Comparison of ENCODE assay signal across 8 mouse cellular contexts in the genomic region with DNA sequence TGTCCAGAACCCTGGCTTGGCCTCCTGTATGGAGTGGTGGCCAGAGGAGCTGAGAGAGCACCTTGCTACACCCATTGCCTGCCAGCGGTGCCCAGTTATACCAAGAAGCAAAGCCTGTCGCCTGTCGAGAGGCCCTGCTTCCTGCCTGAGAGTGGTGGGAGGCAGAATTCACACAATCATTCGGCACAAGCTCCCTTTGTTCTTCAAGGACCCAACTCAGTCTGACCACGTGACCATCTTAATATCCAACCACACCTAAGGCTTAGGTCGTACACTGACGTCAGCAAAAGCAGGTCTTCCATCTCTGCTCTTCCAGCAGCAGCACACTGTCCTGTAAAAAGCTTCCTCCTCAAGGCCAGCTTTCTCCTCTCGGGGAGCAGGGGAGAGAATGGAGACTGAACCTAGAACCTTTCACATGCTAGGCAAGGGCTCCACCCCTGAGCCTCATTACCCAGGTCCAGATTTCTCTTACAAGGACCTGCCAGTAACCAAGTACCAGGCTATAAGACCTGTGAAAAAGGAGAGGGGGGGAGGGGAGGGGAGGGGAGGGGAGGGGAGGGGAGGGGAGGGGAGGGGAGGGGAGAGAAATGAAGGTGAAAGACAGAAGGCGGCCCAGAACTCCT. TPM values are rescaled to one million over a fixed set of nuclear protein-coding genes. Genes with fewer than 3 reads are reported as not detected.
A peak's percentile ranks its signal among the peaks of the same experiment; 100 is the strongest.
DNase-seq lines count a peak whose midpoint lies in the region; ATAC-seq and TF ChIP-seq lines count a peak whose summit lies in the region.

No protein-coding gene starts in this region.

- no peaks in the 10 kb centered on the region for H3K36me3 ChIP-seq in neural tube, embryonic 11.5 days (ENCODE audit: control insufficient read depth, insufficient read depth, low read length)
- no peaks in the 10 kb centered on the region for H3K36me3 ChIP-seq in forebrain, embryonic 13.5 days (ENCODE audit: poor library complexity, severe bottlenecking)
- no peaks in the 10 kb centered on the region for H3K36me3 ChIP-seq in liver, embryonic 14.5 days (replicated peaks; ENCODE audit: control insufficient read depth, insufficient read depth, low read depth)
- H3K36me3 ChIP-seq in stomach, embryonic 15.5 days, result no peaks in the 10 kb centered on the region

- TF ChIP-seq CTCF in liver, embryonic 14.5 days (IDR thresholded peaks at IDR 0.05; ENCODE audit: low read depth), result no peak
- TF ChIP-seq CTCF in layer of hippocampus, adult 2 months (conservative IDR thresholded peaks at IDR 0.05), result no peak

- H3K4me1 ChIP-seq in neural tube, embryonic 11.5 days (ENCODE audit: control insufficient read depth, insufficient read depth, low read length), result peaks cover 39% of the 10 kb centered on the region
- peaks cover 48% of the 10 kb centered on the region for H3K4me1 ChIP-seq in forebrain, embryonic 13.5 days
- peaks cover 52 to 61% of the 10 kb centered on the region in 2 experiments for H3K4me1 ChIP-seq in liver, embryonic 14.5 days (replicated peaks; ENCODE audit: control insufficient read depth in 2 of 2, insufficient read depth in 2 of 2, low read length in 1 of 2)
- peaks cover 38% of the 10 kb centered on the region for H3K4me1 ChIP-seq in stomach, embryonic 15.5 days

- no peaks in the 10 kb centered on the region for H3K9me3 ChIP-seq in neural tube, embryonic 11.5 days (ENCODE audit: control insufficient read depth, low read length)
- no peaks in the 10 kb centered on the region for H3K9me3 ChIP-seq in forebrain, embryonic 13.5 days (replicated peaks)
- no peaks in the 10 kb centered on the region for H3K9me3 ChIP-seq in liver, embryonic 14.5 days (ENCODE audit: control insufficient read depth, low read length)
- H3K9me3 ChIP-seq in stomach, embryonic 15.5 days, result no peaks in the 10 kb centered on the region

- ATAC-seq in neural tube, embryonic 11.5 days (ENCODE audit: insufficient read depth, low FRiP score, low TSS enrichment), result no peak
- ATAC-seq in forebrain, embryonic 13.5 days, result no peak
- no peak for ATAC-seq in liver, embryonic 14.5 days (ENCODE audit: insufficient read depth)
- no peak for ATAC-seq in stomach, embryonic 15.5 days (ENCODE audit: insufficient read depth, low FRiP score, low read depth)

- no peaks in the 10 kb centered on the region for H3K27me3 ChIP-seq in neural tube, embryonic 11.5 days (ENCODE audit: control insufficient read depth, insufficient read depth, low read length)
- H3K27me3 ChIP-seq in forebrain, embryonic 13.5 days, result no peaks in the 10 kb centered on the region
- no peaks in the 10 kb centered on the region for H3K27me3 ChIP-seq in liver, embryonic 14.5 days (ENCODE audit: control insufficient read depth, insufficient read depth, low read length)
- H3K27me3 ChIP-seq in stomach, embryonic 15.5 days (replicated peaks), result no peaks in the 10 kb centered on the region

- no peak overlapping the region for H3K4me3 ChIP-seq in neural tube, embryonic 11.5 days (ENCODE audit: low read depth, low read length)
- no peak overlapping the region for H3K4me3 ChIP-seq in forebrain, embryonic 13.5 days
- H3K4me3 ChIP-seq in liver, embryonic 14.5 days (ENCODE audit: insufficient read depth in 1 of 2, low read depth in 2 of 2, low read length in 2 of 2), result no peak overlapping the region
- H3K4me3 ChIP-seq in stomach, embryonic 15.5 days (replicated peaks), result no peak overlapping the region
- H3K4me3 ChIP-seq in layer of hippocampus, adult 2 months, result no peak overlapping the region

- no peak for TF ChIP-seq EP300 in liver, embryonic 14.5 days (IDR thresholded peaks at IDR 0.05; ENCODE audit: low read depth)

- H3K9ac ChIP-seq in neural tube, embryonic 11.5 days (ENCODE audit: low read length), result no peak overlapping the region; the same call in 1 of the 2 replicates
- H3K9ac ChIP-seq in forebrain, embryonic 13.5 days, result peak overlapping the region; percentile 26; the same call in 1 of the 2 replicates
- no peak overlapping the region for H3K9ac ChIP-seq in liver, embryonic 14.5 days (replicated peaks)
- no peak overlapping the region for H3K9ac ChIP-seq in stomach, embryonic 15.5 days

- 30% methylated on average over 9 of the region's 9 CpGs for WGBS in neural tube, embryonic 11.5 days
- WGBS in forebrain, embryonic 13.5 days, result 17% methylated on average over 9 of the region's 9 CpGs
- WGBS in liver, embryonic 14.5 days (ENCODE audit: insufficient replicate concordance), result 11% methylated on average over 9 of the region's 9 CpGs
- WGBS in stomach, embryonic 15.5 days, result 27% methylated on average over 9 of the region's 9 CpGs

- 0 out of 2 replicates have a peak overlapping the region, but pooled peaks have one; percentile 3 for H3K4me2 ChIP-seq in neural tube, embryonic 11.5 days (ENCODE audit: low read depth)
- H3K4me2 ChIP-seq in forebrain, embryonic 13.5 days, result peak overlapping the region; percentile 73
- peak overlapping the region; percentile 27 for H3K4me2 ChIP-seq in liver, embryonic 14.5 days (ENCODE audit: low read depth)
- no peak overlapping the region for H3K4me2 ChIP-seq in stomach, embryonic 15.5 days

- H3K27ac ChIP-seq in neural tube, embryonic 11.5 days (ENCODE audit: low read depth, low read length), result peak overlapping the region; percentile 54
- peak overlapping the region; percentile 97 for H3K27ac ChIP-seq in forebrain, embryonic 13.5 days
- no peak overlapping the region for H3K27ac ChIP-seq in liver, embryonic 14.5 days
- H3K27ac ChIP-seq in stomach, embryonic 15.5 days, result peak overlapping the region; percentile 98
- no peak overlapping the region for H3K27ac ChIP-seq in layer of hippocampus, adult 2 months

- peak; percentile 34 for DNase-seq in neural tube, embryonic 11.5 days (ENCODE audit: low spot score)
- DNase-seq in neural tube, embryonic 10.5 days (ENCODE audit: extremely low spot score, low spot score), result no peak
- DNase-seq in liver, embryonic 14.5 days (ENCODE audit: low read depth in 3 of 3, low spot score in 3 of 3), result no peak
- no peak for DNase-seq in layer of hippocampus, adult 2 months (ENCODE audit: low spot score in 2 of 2)
- no peak for DNase-seq in ovary, postnatal 36 days (ENCODE audit: low spot score)
- no peak for DNase-seq in kidney, adult 11 months

RNA-seq across cellular contexts. Expression of gene Scd2, which starts 10.8 kb away (rescaled TPM):
- polyA plus RNA-seq in neural tube, embryonic 11.5 days (2014; fragmentation: Nextera tagmentation; extraction: Ambion mirVana), result 413 and 424 TPM in 2 replicates
- polyA plus RNA-seq in forebrain, embryonic 13.5 days (2015; fragmentation: Nextera tagmentation; extraction: Ambion mirVana), result 247 and 288 TPM in 2 replicates
- polyA plus RNA-seq in liver, embryonic 14.5 days (2012; rRNA removed), result 84.0 and 116 TPM in 2 replicates
- 80.4 and 95.4 TPM in 2 replicates for polyA plus RNA-seq in liver, embryonic 14.5 days (2014; fragmentation: Nextera tagmentation; extraction: Ambion mirVana)
- polyA plus RNA-seq in stomach, embryonic 15.5 days (2015; fragmentation: Nextera tagmentation; extraction: Ambion mirVana), result 266 and 297 TPM in 2 replicates
- total RNA-seq in layer of hippocampus, adult 2 months (2021), result 100 to 1,000 TPM; 597 to 622 TPM

RNA-seq across cellular contexts. Expression of gene Scd4, which starts 50.2 kb away (rescaled TPM):
- not detected in 2 replicates for polyA plus RNA-seq in neural tube, embryonic 11.5 days (2014; fragmentation: Nextera tagmentation; extraction: Ambion mirVana)
- polyA plus RNA-seq in forebrain, embryonic 13.5 days (2015; fragmentation: Nextera tagmentation; extraction: Ambion mirVana), result 0.16 and 0.23 TPM in 2 replicates
- polyA plus RNA-seq in liver, embryonic 14.5 days (2012; rRNA removed), result 0.04 and 0.08 TPM in 2 replicates
- 0.09 TPM in 1 of 2 replicates, not detected in the other for polyA plus RNA-seq in liver, embryonic 14.5 days (2014; fragmentation: Nextera tagmentation; extraction: Ambion mirVana)
- polyA plus RNA-seq in stomach, embryonic 15.5 days (2015; fragmentation: Nextera tagmentation; extraction: Ambion mirVana), result 0.12 and 0.15 TPM in 2 replicates
- 1 to 10 TPM; 2.3 to 2.5 TPM for total RNA-seq in layer of hippocampus, adult 2 months (2021)

Comparison
In these comparisons a context has a peak if more than half of its experiments do, and no peak if none do; other contexts are left out.
1. H3K27ac ChIP-seq: peak in neural tube, embryonic 11.5 days (single experiment), forebrain, embryonic 13.5 days (single experiment) and stomach, embryonic 15.5 days (single experiment); none in liver, embryonic 14.5 days (single experiment) and layer of hippocampus, adult 2 months (single experiment).